8 mouse cellular contexts compared by ENCODE assay signal in genomic region chr3:93568428-93569040, GRCm38 (mm10). TPM values are rescaled to one million over a fixed set of nuclear protein-coding genes. Genes with fewer than 3 reads are reported as not detected.
DNase-seq lines count a peak whose midpoint lies in the region; ATAC-seq lines count a peak whose summit lies in the region.

No protein-coding gene starts in this region.

- H3K9ac ChIP-seq in forebrain, embryonic 13.5 days: no peak overlapping the region
- no peak overlapping the region for H3K9ac ChIP-seq in forebrain, embryonic 12.5 days
- no peak overlapping the region for H3K9ac ChIP-seq in heart, embryonic 12.5 days

- no peak overlapping the region for H3K4me2 ChIP-seq in forebrain, embryonic 13.5 days
- no peak overlapping the region for H3K4me2 ChIP-seq in forebrain, embryonic 12.5 days
- H3K4me2 ChIP-seq in heart, embryonic 12.5 days: peak overlapping the region; percentile 37

- peak; percentile 16; the same call in 1 of the 2 replicates for ATAC-seq in forebrain, embryonic 13.5 days
- ATAC-seq in forebrain, embryonic 12.5 days (ENCODE audit: low FRiP score): no peak
- ATAC-seq in heart, embryonic 12.5 days (ENCODE audit: insufficient number of reproducible peaks, low FRiP score): peak; percentile 83
- ATAC-seq in erythroblast, adult 5-6 weeks (replicated peaks; ENCODE audit: low FRiP score, poor library complexity, severe bottlenecking): no peak

- peak; percentile 46 to 72 for DNase-seq in adrenal gland, postnatal 36 days
- DNase-seq in kidney, postnatal 4 days: peak; percentile 49 to 74
- DNase-seq in lung, postnatal 25 days (ENCODE audit: low spot score): peak; percentile 87
- DNase-seq in retina, postnatal 1 day: no peak

- H3K4me1 ChIP-seq in forebrain, embryonic 13.5 days: no peaks in the 10 kb centered on the region
- no peaks in the 10 kb centered on the region for H3K4me1 ChIP-seq in forebrain, embryonic 12.5 days
- H3K4me1 ChIP-seq in heart, embryonic 12.5 days (replicated peaks): 0 out of 2 replicates have a peak, but pooled peaks cover 2% of the 10 kb centered on the region

- no peaks in the 10 kb centered on the region for H3K27me3 ChIP-seq in forebrain, embryonic 13.5 days
- H3K27me3 ChIP-seq in forebrain, embryonic 12.5 days: no peaks in the 10 kb centered on the region
- H3K27me3 ChIP-seq in heart, embryonic 12.5 days (replicated peaks): no peaks in the 10 kb centered on the region

- WGBS in forebrain, embryonic 13.5 days: 87% methylated on average over 7 of the region's 7 CpGs
- 69% methylated on average over 7 of the region's 7 CpGs for WGBS in forebrain, embryonic 12.5 days
- 53% methylated on average over 7 of the region's 7 CpGs for WGBS in heart, embryonic 12.5 days

- H3K36me3 ChIP-seq in forebrain, embryonic 13.5 days (ENCODE audit: poor library complexity, severe bottlenecking): no peaks in the 10 kb centered on the region
- H3K36me3 ChIP-seq in forebrain, embryonic 12.5 days (replicated peaks): no peaks in the 10 kb centered on the region
- peaks cover 10% of the 10 kb centered on the region for H3K36me3 ChIP-seq in heart, embryonic 12.5 days

- no peaks in the 10 kb centered on the region for H3K9me3 ChIP-seq in forebrain, embryonic 13.5 days (replicated peaks)
- no peaks in the 10 kb centered on the region for H3K9me3 ChIP-seq in forebrain, embryonic 12.5 days
- H3K9me3 ChIP-seq in heart, embryonic 12.5 days (replicated peaks): no peaks in the 10 kb centered on the region

- H3K4me3 ChIP-seq in forebrain, embryonic 13.5 days: no peak overlapping the region
- no peak overlapping the region for H3K4me3 ChIP-seq in forebrain, embryonic 12.5 days (replicated peaks)
- no peak overlapping the region for H3K4me3 ChIP-seq in heart, embryonic 12.5 days

- no peak overlapping the region for H3K27ac ChIP-seq in forebrain, embryonic 13.5 days
- H3K27ac ChIP-seq in forebrain, embryonic 12.5 days: no peak overlapping the region
- H3K27ac ChIP-seq in heart, embryonic 12.5 days (ENCODE audit: poor library complexity, severe bottlenecking): peak overlapping the region; percentile 67

RNA-seq across cellular contexts. Expression of gene S100a10, which starts 13.7 kb away (rescaled TPM):
- 69.1 and 89.9 TPM in 2 replicates for polyA plus RNA-seq in forebrain, embryonic 13.5 days (2015; fragmentation: Nextera tagmentation; extraction: Ambion mirVana)
- polyA plus RNA-seq in forebrain, embryonic 12.5 days (2016; fragmentation: Nextera tagmentation; extraction: Ambion mirVana): 108 and 148 TPM in 2 replicates
- total RNA-seq in adrenal gland, postnatal 36 days (2021): 100 to 1,000 TPM; 166 to 192 TPM
- polyA plus RNA-seq in heart, embryonic 12.5 days (2016; fragmentation: Nextera tagmentation; extraction: Ambion mirVana): 186 and 199 TPM in 2 replicates
- total RNA-seq in erythroblast, adult 5-6 weeks (2015; ENCODE audit: low replicate concordance): 69.6 and 73.6 TPM in 2 replicates
- 56.1 and 64.1 TPM in 2 replicates for total RNA-seq in erythroblast, adult 5-6 weeks (2017; ENCODE audit: low replicate concordance)

RNA-seq across cellular contexts. Expression of gene S100a11, which starts 48.2 kb away (rescaled TPM):
- 117 and 133 TPM in 2 replicates for polyA plus RNA-seq in forebrain, embryonic 13.5 days (2015; fragmentation: Nextera tagmentation; extraction: Ambion mirVana)
- 251 and 342 TPM in 2 replicates for polyA plus RNA-seq in forebrain, embryonic 12.5 days (2016; fragmentation: Nextera tagmentation; extraction: Ambion mirVana)
- 100 to 1,000 TPM; 207 to 231 TPM for total RNA-seq in adrenal gland, postnatal 36 days (2021)
- 860 and 874 TPM in 2 replicates for polyA plus RNA-seq in heart, embryonic 12.5 days (2016; fragmentation: Nextera tagmentation; extraction: Ambion mirVana)
- 797 and 864 TPM in 2 replicates for total RNA-seq in erythroblast, adult 5-6 weeks (2015; ENCODE audit: low replicate concordance)
- 50.3 and 92.3 TPM in 2 replicates for total RNA-seq in erythroblast, adult 5-6 weeks (2017; ENCODE audit: low replicate concordance)

Comparison
In these comparisons a context has a peak if more than half of its experiments do, and no peak if none do; other contexts are left out.
1. ATAC-seq: peak in forebrain, embryonic 13.5 days (single experiment) and heart, embryonic 12.5 days (single experiment); none in forebrain, embryonic 12.5 days (single experiment) and erythroblast, adult 5-6 weeks (single experiment).